Mouse (Mus musculus): ENCODE data around the gene Fbln7. TPM values are rescaled to one million over a fixed set of nuclear protein-coding genes. Genes with fewer than 3 reads are reported as not detected.

Gene Fbln7
- polyA plus RNA-seq, 1 experiment from 2014 or later: 2.1 TPM

DNA sequence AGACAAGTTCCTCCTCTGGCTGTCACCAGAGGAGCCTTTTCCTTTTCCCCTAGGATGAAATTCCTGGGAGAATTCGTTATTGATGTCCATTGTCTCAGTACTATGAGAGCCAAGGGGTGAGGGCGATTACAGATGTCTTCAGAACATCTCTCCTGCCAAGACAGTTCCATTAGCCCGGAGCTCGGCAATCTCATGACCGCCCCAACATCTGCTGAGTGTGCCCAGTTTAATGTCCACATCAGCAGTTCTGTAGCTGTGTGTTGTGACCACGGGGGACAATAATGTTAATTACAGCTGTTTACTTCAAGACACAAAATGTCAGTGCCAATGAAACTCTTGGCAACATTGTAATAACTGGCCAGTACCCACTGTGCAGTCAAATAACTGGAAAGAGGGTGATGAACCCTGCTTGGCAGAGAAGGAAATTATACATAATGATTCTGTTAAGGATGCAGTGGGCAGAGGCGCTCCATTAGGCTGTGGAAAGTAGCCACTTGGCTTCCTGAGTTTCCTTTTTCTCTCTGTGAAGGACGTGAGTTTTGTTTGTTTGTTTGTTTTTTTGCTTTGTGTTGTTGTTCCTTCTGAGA is 22.5 kb downstream of the Fbln7 start:
- Histone ChIP-seq H3K4me3 (ENCODE audit: low read depth, low read length) (no peak overlapping the region), H3K27ac (ENCODE audit: low read depth, low read length) (no peak overlapping the region), H3K4me2 (replicated peaks; ENCODE audit: low read depth, low read length) (no peak overlapping the region), H3K36me3 (ENCODE audit: control insufficient read depth, insufficient read depth, low read length) (no peaks in the 10 kb centered on the region), H3K27me3 (ENCODE audit: control insufficient read depth, insufficient read depth, low read length) (no peaks in the 10 kb centered on the region), H3K9me3 (ENCODE audit: control insufficient read depth, low read length) (no peaks in the 10 kb centered on the region), H3K4me1 (replicated peaks; ENCODE audit: control insufficient read depth, insufficient read depth, low read length) (no peaks in the 10 kb centered on the region), H3K9ac (ENCODE audit: low read depth, low read length) (no peak overlapping the region)
- DNase-seq (ENCODE audit: low spot score) (no peak), ATAC-seq (ENCODE audit: low FRiP score) (no peak)
- 82% methylated on average over 8 of the region's 8 CpGs for WGBS

DNA sequence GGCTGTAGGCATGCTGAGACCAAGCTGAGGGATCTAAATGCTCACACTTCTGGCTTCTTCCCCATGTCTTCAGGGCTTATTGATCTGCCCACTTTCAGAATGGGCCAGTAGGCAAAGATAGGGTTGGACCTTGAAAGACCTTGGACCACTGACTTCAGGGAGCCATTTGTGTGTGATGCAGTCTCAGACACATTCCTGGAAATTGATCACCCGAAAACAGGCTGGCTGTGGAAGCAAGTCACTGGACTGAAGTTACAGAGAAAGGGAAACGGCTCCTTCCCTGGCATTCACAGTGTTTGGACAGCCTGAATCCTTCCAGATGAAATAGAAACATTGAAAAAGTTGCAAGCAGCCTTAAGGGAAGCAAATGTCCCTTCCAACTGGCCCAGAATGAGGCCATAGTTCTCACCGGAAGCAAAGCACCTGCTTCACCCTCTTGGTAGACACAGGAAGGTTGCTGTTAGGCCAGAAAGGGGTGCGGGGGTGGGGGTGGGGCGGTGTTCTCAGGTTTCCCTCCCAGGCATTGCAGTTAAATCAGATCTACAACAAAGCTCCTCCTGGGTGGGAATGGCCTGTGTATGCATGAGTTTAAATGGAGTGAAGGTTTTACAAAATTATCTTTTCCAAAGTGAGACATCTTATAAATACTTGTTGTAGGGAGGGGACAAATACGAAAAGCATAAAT is 25.2 kb downstream of the Fbln7 start:
- no peak for ATAC-seq (ENCODE audit: low FRiP score)
- Histone ChIP-seq H3K4me2 (replicated peaks; ENCODE audit: low read depth, low read length) (no peak overlapping the region), H3K36me3 (ENCODE audit: control insufficient read depth, insufficient read depth, low read length) (no peaks in the 10 kb centered on the region), H3K27me3 (ENCODE audit: control insufficient read depth, insufficient read depth, low read length) (no peaks in the 10 kb centered on the region), H3K27ac (ENCODE audit: low read depth, low read length) (no peak overlapping the region), H3K4me3 (ENCODE audit: low read depth, low read length) (no peak overlapping the region), H3K9me3 (ENCODE audit: control insufficient read depth, low read length) (no peaks in the 10 kb centered on the region), H3K9ac (ENCODE audit: low read depth, low read length) (no peak overlapping the region), H3K4me1 (replicated peaks; ENCODE audit: control insufficient read depth, insufficient read depth, low read length) (0 out of 2 replicates have a peak, but pooled peaks cover 2% of the 10 kb centered on the region)
- 62% methylated on average over 6 of the region's 6 CpGs for WGBS
- DNase-seq (ENCODE audit: low spot score): no peak

DNA sequence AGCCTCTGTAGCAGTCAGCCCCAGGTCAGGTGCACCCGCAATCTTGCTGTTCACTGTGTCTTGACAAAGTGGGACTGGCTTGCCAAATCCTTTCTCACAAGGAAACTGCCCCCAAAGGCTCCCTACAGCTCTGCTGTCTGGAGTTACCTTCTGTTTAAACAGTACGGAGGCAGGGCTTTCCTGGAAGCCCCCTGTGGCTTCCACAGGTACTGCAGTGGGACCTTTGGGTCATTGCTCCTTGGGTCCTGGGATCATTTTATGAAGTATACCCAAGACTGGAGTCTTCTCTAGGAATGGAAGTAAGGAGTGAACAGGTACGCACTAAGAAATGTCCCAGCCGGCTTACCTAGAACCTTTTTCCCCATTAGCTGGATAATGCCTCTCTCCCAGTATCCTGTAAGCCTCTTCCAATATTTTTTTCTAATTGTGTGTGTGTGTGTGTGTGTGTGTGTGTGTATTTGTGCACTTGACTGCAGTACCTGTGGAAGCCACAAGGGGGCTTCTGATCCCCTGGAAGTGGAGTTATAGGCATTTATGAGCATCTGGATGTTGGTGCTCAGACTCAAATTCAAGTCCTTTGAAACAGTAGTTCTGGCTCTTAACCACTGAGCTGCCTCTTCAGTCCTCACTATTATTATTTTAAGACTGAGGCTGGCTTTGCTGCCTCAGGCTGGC is 28.0 kb downstream of the Fbln7 start:
- DNase-seq (ENCODE audit: low spot score) (peak; percentile 19), ATAC-seq (ENCODE audit: low FRiP score) (no peak)
- Histone ChIP-seq H3K4me1 (replicated peaks; ENCODE audit: control insufficient read depth, insufficient read depth, low read length) (0 out of 2 replicates have a peak, but pooled peaks cover 2% of the 10 kb centered on the region), H3K36me3 (ENCODE audit: control insufficient read depth, insufficient read depth, low read length) (no peaks in the 10 kb centered on the region), H3K4me3 (ENCODE audit: low read depth, low read length) (no peak overlapping the region), H3K27ac (ENCODE audit: low read depth, low read length) (no peak overlapping the region), H3K9me3 (ENCODE audit: control insufficient read depth, low read length) (no peaks in the 10 kb centered on the region), H3K9ac (ENCODE audit: low read depth, low read length) (no peak overlapping the region), H3K4me2 (replicated peaks; ENCODE audit: low read depth, low read length) (no peak overlapping the region), H3K27me3 (ENCODE audit: control insufficient read depth, insufficient read depth, low read length) (no peaks in the 10 kb centered on the region)
- 90% methylated on average over 4 of the region's 4 CpGs for WGBS

DNA sequence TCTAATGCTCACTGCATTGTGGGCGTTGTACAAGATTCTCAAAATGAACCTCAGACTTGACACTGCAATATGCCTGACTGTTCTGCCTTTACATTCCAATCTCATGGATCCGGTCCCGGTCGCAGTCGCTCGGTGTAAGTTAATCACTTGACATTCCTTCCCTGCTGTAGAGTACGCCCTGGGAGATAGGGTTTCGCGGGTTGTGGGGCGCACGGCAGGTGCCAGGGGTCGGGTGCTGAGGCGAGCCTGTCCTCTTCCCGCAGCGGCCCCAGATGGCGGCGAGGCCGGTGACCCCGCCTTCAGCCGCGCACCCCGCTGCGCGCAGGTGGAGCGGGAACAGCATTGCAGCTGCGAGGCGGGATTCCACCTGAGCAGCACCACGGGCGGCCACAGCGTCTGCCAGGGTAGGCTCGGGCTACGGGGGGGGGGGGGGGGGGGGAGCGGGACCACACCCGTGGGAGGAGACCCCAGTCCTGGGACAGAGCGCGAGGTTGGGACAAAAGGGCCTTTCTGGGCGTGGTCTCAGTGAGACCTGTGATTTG is 29.5 kb downstream of the Fbln7 start:
- no peak overlapping the region for H3K27ac ChIP-seq (ENCODE audit: low read depth, low read length)
- 0 out of 2 replicates have a peak, but pooled peaks cover 2% of the 10 kb centered on the region for H3K4me1 ChIP-seq (replicated peaks; ENCODE audit: control insufficient read depth, insufficient read depth, low read length)
- H3K36me3 ChIP-seq (ENCODE audit: control insufficient read depth, insufficient read depth, low read length): no peaks in the 10 kb centered on the region
- H3K9me3 ChIP-seq (ENCODE audit: control insufficient read depth, low read length): no peaks in the 10 kb centered on the region
- H3K27me3 ChIP-seq (ENCODE audit: control insufficient read depth, insufficient read depth, low read length): no peaks in the 10 kb centered on the region
- WGBS: 4% methylated on average over 30 of the region's 37 CpGs
- peak overlapping the region; percentile 28 for H3K4me3 ChIP-seq (ENCODE audit: low read depth, low read length)
- H3K4me2 ChIP-seq (replicated peaks; ENCODE audit: low read depth, low read length): peak overlapping the region; percentile 66
- H3K9ac ChIP-seq (ENCODE audit: low read depth, low read length): 0 out of 2 replicates have a peak overlapping the region, but pooled peaks have one; percentile 19
- DNase-seq (ENCODE audit: low spot score): peak; percentile 38
- peak; percentile 38; the same call in 1 of the 2 replicates for ATAC-seq (ENCODE audit: low FRiP score)

DNA sequence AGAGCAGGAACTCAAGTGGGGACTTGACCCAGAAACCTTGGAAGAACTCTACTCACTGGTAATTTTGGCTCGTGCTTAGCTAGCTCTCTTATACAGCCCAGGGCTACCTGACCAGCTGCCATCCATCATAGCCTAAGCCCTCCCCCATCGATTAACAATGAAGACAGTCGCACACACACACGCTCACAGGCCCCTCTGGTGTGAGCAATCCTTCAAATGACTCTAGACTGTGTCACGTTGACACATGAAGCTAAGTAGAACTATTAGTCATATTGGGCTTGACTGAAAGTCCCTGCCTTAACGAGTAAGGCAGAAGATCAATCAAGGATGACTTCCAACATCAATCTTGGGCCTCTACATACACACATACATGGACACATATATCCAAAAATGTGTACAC is 40.1 kb downstream of the Fbln7 start:
- ATAC-seq (ENCODE audit: low FRiP score): peak; percentile 27; the same call in 1 of the 2 replicates
- H3K9ac ChIP-seq (ENCODE audit: low read depth, low read length): no peak overlapping the region
- DNase-seq (ENCODE audit: low spot score): no peak
- H3K4me2 ChIP-seq (replicated peaks; ENCODE audit: low read depth, low read length): no peak overlapping the region
- WGBS: 80% methylated on average over 6 of the region's 6 CpGs
- H3K27ac ChIP-seq (ENCODE audit: low read depth, low read length): no peak overlapping the region
- no peaks in the 10 kb centered on the region for H3K4me1 ChIP-seq (replicated peaks; ENCODE audit: control insufficient read depth, insufficient read depth, low read length)
- no peak overlapping the region for H3K4me3 ChIP-seq (ENCODE audit: low read depth, low read length)
- no peaks in the 10 kb centered on the region for H3K36me3 ChIP-seq (ENCODE audit: control insufficient read depth, insufficient read depth, low read length)
- H3K27me3 ChIP-seq (ENCODE audit: control insufficient read depth, insufficient read depth, low read length): no peaks in the 10 kb centered on the region
- H3K9me3 ChIP-seq (ENCODE audit: control insufficient read depth, low read length): no peaks in the 10 kb centered on the region

DNA sequence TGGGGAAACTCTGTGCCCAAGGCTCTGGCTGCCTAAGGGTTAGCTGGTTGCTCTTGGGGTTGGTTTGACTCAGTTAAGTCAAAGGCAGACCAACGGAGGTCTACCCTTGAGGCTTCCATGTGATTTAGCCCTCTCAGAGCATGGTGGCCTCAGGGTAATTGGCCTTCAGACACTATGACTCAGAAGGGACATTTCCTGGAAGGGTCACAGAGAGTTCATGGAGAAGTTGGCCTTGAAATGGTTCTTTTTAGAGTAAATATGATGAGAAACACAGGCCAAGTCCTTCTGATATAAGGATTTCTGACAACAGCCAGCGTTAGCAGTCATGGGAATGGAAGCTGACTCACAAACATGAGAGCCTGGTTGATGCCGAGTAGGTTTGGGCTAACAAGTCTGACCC is 40.9 kb downstream of the Fbln7 start:
- Histone ChIP-seq H3K4me2 (replicated peaks; ENCODE audit: low read depth, low read length) (no peak overlapping the region), H3K27me3 (ENCODE audit: control insufficient read depth, insufficient read depth, low read length) (no peaks in the 10 kb centered on the region), H3K4me3 (ENCODE audit: low read depth, low read length) (no peak overlapping the region), H3K9ac (ENCODE audit: low read depth, low read length) (no peak overlapping the region), H3K4me1 (replicated peaks; ENCODE audit: control insufficient read depth, insufficient read depth, low read length) (no peaks in the 10 kb centered on the region), H3K36me3 (ENCODE audit: control insufficient read depth, insufficient read depth, low read length) (no peaks in the 10 kb centered on the region), H3K9me3 (ENCODE audit: control insufficient read depth, low read length) (no peaks in the 10 kb centered on the region), H3K27ac (ENCODE audit: low read depth, low read length) (no peak overlapping the region)
- ATAC-seq (ENCODE audit: low FRiP score) (no peak), DNase-seq (ENCODE audit: low spot score) (no peak)
- 84% methylated on average over 3 of the region's 3 CpGs for WGBS

DNA sequence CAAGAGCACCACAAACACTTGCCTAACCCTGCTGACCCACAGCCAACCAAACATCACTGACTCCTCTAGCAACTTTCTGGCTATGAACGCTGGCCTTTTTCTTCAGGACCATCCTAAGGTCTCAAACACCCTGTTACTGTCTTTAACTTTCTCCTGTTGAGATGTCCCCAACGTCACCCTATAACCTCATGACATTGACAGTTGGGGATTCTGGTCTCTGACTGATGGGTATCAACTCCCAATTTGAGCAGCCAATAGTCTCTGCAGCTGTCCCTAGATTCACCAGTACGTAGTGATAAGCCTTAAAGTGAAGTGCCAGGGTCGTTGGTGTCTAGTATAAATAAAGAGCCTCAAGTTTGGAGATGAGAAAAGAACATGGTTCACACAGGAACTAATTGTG is 52.2 kb downstream of the Fbln7 start:
- H3K9ac ChIP-seq (ENCODE audit: low read depth, low read length): no peak overlapping the region
- no peak overlapping the region for H3K27ac ChIP-seq (ENCODE audit: low read depth, low read length)
- no peaks in the 10 kb centered on the region for H3K27me3 ChIP-seq (ENCODE audit: control insufficient read depth, insufficient read depth, low read length)
- H3K4me1 ChIP-seq (replicated peaks; ENCODE audit: control insufficient read depth, insufficient read depth, low read length): no peaks in the 10 kb centered on the region
- H3K4me2 ChIP-seq (replicated peaks; ENCODE audit: low read depth, low read length): no peak overlapping the region
- H3K4me3 ChIP-seq (ENCODE audit: low read depth, low read length): no peak overlapping the region
- WGBS: 83% methylated on average over 4 of the region's 4 CpGs
- DNase-seq (ENCODE audit: low spot score): no peak
- H3K36me3 ChIP-seq (ENCODE audit: control insufficient read depth, insufficient read depth, low read length): no peaks in the 10 kb centered on the region
- H3K9me3 ChIP-seq (ENCODE audit: control insufficient read depth, low read length): no peaks in the 10 kb centered on the region
- ATAC-seq (ENCODE audit: low FRiP score): no peak

DNA sequence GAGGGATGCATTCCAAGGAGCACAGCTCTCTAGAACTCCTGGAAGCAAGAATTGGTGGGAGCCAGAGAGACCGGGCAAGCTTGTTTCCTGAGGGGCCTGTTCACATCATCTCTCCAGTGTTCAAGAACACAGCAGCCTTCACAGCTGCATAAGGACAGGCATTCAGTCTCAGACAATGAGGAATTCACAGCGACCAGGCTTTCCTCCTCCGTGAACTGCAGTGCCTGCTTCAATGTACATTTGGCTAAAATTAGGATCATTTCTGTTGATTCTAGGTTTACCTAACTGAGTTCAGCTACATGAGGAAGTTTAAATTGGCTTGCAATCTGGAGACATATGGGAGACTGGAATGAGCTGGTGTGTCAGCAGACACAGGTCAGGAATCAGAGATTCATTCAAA is 53.7 kb downstream of the Fbln7 start:
- Histone ChIP-seq H3K4me2 (replicated peaks; ENCODE audit: low read depth, low read length) (no peak overlapping the region), H3K9ac (ENCODE audit: low read depth, low read length) (no peak overlapping the region), H3K27ac (ENCODE audit: low read depth, low read length) (no peak overlapping the region), H3K4me1 (replicated peaks; ENCODE audit: control insufficient read depth, insufficient read depth, low read length) (no peaks in the 10 kb centered on the region), H3K4me3 (ENCODE audit: low read depth, low read length) (no peak overlapping the region), H3K9me3 (ENCODE audit: control insufficient read depth, low read length) (no peaks in the 10 kb centered on the region), H3K27me3 (ENCODE audit: control insufficient read depth, insufficient read depth, low read length) (no peaks in the 10 kb centered on the region), H3K36me3 (ENCODE audit: control insufficient read depth, insufficient read depth, low read length) (no peaks in the 10 kb centered on the region)
- no peak for DNase-seq (ENCODE audit: low spot score)
- 82% methylated on average over 3 of the region's 3 CpGs for WGBS
- no peak for ATAC-seq (ENCODE audit: low FRiP score)
